Mouse (Mus musculus): ENCODE data around the gene D10Jhu81e.

GRCm38 (mm10) chr10:78218576-78218975, 49.0 kb upstream of the D10Jhu81e start:
- no peak for TF ChIP-seq GATA1 (IDR thresholded peaks at IDR 0.05; ENCODE audit: low read length)
- TF ChIP-seq TAL1 (IDR thresholded peaks at IDR 0.05; ENCODE audit: low read length), result no peak
